Mouse (Mus musculus) duodenum, adult 2 months (tissue): ENCODE results near the gene Ddx43. TPM values are rescaled to one million over a fixed set of nuclear protein-coding genes. Genes with fewer than 3 reads are reported as not detected.

ENCODE experiments used
- polyA plus RNA-seq: library from polyadenylated mRNA; depleted of rRNA; stranded (reverse); fragments of >200 nt; gene quantifications from 2 replicates; pipeline ENCODE4 v1.2.3, GENCODE M21; 2012; ENCODE audit warnings: low replicate concordance; rRNA removed

Gene Ddx43
- 0.06 TPM in 1 of 2 replicates, not detected in the other for polyA plus RNA-seq

DNA sequence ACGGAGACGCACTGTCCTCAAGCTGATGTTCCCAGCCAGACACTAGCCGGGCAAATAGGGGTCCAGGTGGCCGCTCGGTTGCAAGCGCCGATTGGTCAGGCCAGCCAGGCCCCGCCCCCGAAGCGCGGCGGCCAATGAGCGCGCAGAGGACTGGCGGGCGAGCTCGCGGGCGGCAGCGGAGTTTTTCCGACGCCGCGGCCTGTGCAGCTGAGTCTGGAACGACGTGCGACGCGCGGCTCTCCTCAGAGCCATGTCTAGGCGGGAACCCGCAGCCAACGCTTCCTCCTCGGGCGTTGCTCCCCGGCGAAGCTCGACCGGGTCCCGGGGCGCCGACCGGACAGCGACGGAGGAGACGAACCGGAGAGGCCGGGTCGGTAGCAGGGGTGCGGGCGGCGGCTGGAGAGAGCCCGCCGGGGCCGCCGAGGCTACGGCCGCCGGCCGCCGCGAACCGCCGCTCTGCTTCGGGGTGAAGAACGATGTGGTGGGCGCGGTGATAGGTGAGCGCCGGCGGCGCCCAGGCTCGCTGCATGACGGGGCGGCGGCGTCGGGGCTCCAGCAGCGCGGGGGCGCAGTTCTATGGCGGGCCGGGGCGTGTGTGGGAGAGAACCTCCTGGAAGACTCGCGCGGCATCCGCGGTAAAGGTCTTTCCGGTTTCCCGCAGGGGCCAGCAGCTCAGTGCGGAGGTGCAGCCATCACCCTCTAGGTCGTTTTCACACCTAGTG, at the start of gene Ddx43:
TSS of gene Ddx43 (plus strand) at position 148 of the 722 bp plus-strand sequence.

DNA sequence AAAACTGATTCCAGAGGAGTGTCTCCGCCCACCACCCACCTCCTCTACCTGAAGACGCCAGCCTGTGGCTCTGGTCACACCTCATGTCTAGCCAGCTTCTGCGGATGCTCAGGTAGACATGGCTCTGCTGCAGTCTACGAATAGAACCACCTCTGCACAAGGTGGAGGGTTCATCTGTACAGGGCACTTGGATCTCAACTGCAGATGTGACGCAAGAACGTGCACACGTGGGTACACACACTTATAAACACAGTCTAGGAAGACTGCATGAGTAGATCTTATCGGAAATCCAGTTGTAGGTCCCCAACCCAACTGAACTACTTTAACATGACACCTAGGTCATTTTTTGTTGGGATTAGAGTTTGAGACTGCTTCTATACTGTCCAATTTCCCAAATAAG, 40.0 kb upstream of the Ddx43 start, which contains the start of gene Gsta2:
TSS of gene Gsta2 (minus strand) at position 178 of the 400 bp plus-strand sequence.

DNA sequence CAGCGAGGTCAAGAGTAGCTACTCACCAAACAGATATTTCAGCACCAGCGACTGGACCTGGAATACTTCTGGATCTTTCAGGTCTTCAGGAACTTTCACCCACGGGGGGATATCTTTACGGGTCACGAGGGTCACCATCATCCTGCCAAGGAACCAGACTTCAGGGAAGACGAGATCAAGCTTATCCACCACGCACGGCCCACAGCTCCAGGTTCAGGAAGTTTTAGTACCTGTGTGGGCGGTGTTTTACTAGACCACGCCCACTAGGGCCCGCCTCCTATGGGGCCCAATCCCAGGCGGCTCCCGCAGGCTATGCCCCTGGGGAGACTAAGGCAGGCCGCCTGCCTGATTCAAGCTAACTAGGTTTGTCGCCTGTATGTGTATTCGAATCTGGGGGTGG, 27.6 kb upstream of the Ddx43 start, which contains the start of gene Dppa5a:
TSS of gene Dppa5a (minus strand) at position 219 of the 400 bp plus-strand sequence.

DNA sequence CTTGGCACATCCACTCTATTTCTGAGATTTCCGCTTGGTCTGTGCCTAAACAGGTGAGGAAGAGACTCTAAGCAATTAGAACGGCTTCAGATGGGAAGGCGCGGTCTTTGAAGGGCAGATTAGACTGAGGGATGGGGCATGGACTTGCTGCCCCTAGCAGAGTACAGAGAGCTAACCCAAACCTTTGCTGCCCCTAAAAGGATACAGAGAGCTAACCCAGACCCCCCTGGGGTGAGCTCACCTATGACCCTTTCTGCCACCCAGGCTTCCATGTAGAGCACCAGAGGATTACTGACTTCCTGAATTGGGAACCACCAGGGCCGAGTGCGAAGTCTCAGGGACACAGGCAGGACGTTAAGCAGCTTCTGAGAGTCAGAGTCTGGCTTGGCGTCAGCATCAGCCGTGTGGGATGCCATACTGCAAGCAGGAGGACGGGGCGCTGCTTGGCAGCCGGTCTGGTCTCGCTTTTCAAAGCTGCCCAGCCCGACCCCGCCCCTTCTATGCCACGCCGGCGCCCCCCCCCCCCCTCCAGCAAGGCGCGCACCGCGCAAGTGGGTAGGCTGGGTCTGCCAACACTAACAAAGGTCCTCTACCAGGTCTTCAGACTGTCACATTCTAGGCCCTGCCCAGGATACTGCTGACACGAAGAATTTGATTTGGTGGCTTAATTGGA, 17.3 kb upstream of the Ddx43 start, which contains the start of gene Ooep:
TSS of gene Ooep (minus strand) at position 613 of the 673 bp plus-strand sequence.

DNA sequence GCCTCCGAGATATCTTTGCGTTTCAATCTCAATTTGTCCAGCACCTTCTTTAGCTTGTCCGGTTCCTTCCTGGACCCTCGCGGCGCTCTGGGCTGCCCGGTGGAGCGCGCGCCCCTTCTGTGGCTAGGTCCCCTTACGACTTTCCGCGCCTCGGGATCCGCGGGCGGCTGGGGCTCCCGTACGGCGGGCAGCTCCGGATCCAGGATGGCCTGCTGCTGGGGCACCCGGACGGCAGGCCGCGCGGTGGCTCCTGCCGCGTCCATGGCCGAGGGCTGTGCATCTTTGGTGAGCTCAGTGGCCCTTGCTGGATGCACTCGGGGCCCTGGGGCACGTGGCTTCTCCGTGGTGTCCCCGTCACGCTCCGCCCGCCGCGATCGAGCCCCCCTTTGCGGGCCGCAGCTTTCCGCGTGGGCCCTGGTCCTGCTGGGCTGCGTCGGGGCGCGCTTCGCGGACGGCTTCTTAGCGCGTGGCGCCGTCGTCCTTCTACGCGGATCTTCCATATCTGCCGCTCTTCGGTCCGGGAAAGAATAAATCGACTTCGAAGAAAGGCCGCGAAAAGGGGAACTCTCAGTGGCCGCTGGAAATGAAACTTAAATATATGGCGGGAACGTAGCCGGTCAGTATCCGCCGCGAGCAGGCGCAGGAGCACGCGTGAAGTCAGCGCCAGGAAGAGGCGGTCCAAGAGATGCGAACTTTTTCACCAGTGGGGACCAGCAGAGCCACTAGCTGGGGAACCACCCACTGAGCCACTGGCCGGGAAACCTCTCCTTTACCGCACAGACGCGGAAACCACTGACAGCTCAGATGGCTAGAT, 47.2 kb downstream of the Ddx43 start, which contains the start of gene Cgas:
TSS of gene Cgas (minus strand) at position 659 of the 814 bp plus-strand sequence.

DNA sequence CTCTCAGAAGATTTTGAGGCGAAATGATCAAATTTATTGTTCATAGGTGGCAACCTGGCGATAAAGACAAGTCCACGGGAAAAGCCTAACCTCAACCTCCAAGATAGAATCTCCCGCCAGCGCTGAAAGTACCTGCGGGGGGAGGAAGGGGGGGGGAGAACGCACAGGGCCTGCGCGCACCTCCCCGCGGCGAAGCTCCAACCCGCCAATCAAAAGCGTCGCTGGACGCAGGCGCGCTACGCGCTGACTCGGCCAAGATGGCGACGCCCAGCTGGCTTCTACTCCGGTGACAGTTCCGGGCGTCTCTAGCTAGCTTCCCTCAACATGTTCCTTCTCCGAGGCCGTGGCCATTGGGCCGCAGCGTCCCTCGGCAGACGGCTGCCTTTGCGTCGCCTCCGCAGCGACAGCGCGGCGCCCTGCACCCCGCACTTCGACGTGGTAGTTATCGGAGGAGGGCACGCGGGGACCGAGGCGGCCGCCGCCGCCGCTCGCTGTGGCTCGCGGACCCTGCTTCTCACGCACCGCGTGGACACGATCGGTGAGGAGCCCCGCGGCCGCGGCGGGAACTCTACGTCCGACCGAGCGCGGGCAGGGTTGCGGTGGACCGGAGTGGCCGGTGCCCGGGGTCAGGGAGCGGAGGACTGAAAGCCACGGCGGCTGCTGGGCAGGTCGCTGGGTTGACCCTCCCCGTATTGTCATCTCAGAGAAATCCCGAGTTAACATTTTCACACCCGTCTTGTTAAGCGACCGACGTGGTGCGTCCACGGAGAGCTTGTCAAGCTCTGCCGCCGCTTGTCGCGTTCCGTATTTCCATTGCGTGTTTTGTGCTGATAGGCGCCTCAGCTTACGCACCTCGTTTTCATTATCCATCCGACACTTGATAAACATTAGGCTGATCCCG, 52.6 kb downstream of the Ddx43 start, which contains the start of the genes Mto1 and Gm17324:
TSS of gene Mto1 (plus strand) at position 236 of the 901 bp plus-strand sequence.
TSS of gene Gm17324 (minus strand) at position 814 of the 901 bp plus-strand sequence.

Other genes starting within 250 kb of the Ddx43 start
- 18.4 and 114 TPM in 2 replicates for gene Gsta4, start 213.0 kb upstream of the Ddx43 start, polyA plus RNA-seq
- 52.7 and 378 TPM in 2 replicates for gene Gsta1, start 165.1 kb upstream of the Ddx43 start, polyA plus RNA-seq
- gene Gm3776, start 138.6 kb upstream of the Ddx43 start, polyA plus RNA-seq = 5.0 and 68.5 TPM in 2 replicates
- 1.2 TPM in 1 of 2 replicates, not detected in the other for gene Gm10639, start 105.9 kb upstream of the Ddx43 start, polyA plus RNA-seq
- gene Omt2a, start 81.0 kb upstream of the Ddx43 start, polyA plus RNA-seq = not detected in 2 replicates
- gene Omt2b, start 68.2 kb upstream of the Ddx43 start, polyA plus RNA-seq = not detected in 2 replicates
- 0.57 and 0.98 TPM in 2 replicates for gene Gsta2, start 40.0 kb upstream of the Ddx43 start, polyA plus RNA-seq
- not detected in 2 replicates for gene Dppa5a, start 27.6 kb upstream of the Ddx43 start, polyA plus RNA-seq
- gene Ooep, start 17.1 kb upstream of the Ddx43 start, polyA plus RNA-seq = not detected in 2 replicates
- gene Cgas, start 47.5 kb downstream of the Ddx43 start, polyA plus RNA-seq = 0.31 and 0.82 TPM in 2 replicates
- 6.1 and 22.4 TPM in 2 replicates for gene Mto1, start 52.4 kb downstream of the Ddx43 start, polyA plus RNA-seq
- gene Gm17324, start 53.0 kb downstream of the Ddx43 start, polyA plus RNA-seq = 0.32 TPM in 1 of 2 replicates, not detected in the other
- gene Eef1a1, start 93.4 kb downstream of the Ddx43 start, polyA plus RNA-seq = 612 and 875 TPM in 2 replicates
- 4.7 and 5.2 TPM in 2 replicates for gene Slc17a5, start 192.3 kb downstream of the Ddx43 start, polyA plus RNA-seq
- gene Cd109, start 219.8 kb downstream of the Ddx43 start, polyA plus RNA-seq = 0.20 and 0.77 TPM in 2 replicates